Mouse (Mus musculus) limb, embryonic 12.5 days (tissue): ENCODE results near the gene Fam53a. TPM values are rescaled to one million over a fixed set of nuclear protein-coding genes. Genes with fewer than 3 reads are reported as not detected.

Experiments used
- ATAC-seq: fragments of 200-750 bp; cut with Nextera tagmentation; 2 replicates; pipeline ENCODE4 v1.8.0; 2017; ENCODE audit warnings: low read depth, moderate TSS enrichment; ENCODE audit not compliant: insufficient number of reproducible peaks, insufficient read depth, low FRiP score, low TSS enrichment
- H3K27ac ChIP-seq: fragments of 300-500 bp; sonication (generic); 2 replicates; pipeline ENCODE4 v1.5.1; 2016; ENCODE audit warnings: mild to moderate bottlenecking, moderate library complexity
- H3K27me3 ChIP-seq: fragments of 300-500 bp; sonication (generic); 2 replicates; pipeline ENCODE4 v1.6.1; 2016; ENCODE audit warnings: mild to moderate bottlenecking, moderate library complexity
- H3K36me3 ChIP-seq: fragments of 300-500 bp; sonication (generic); 2 replicates; pipeline ENCODE4 v1.6.1; 2016; ENCODE audit warnings: mild to moderate bottlenecking, moderate library complexity
- H3K4me1 ChIP-seq: fragments of 300-500 bp; sonication (generic); replicated peaks from 2 replicates; pipeline ENCODE4 v1.6.1; 2016
- H3K4me2 ChIP-seq: fragments of 300-500 bp; sonication (generic); 2 replicates; pipeline ENCODE4 v1.6.1; 2016; ENCODE audit warnings: mild to moderate bottlenecking, moderate library complexity
- H3K4me3 ChIP-seq: fragments of 300-500 bp; sonication (generic); replicated peaks from 2 replicates; pipeline ENCODE4 v1.5.1; 2016; ENCODE audit warnings: mild to moderate bottlenecking
- H3K9ac ChIP-seq: fragments of 300-500 bp; sonication (generic); replicated peaks from 2 replicates; pipeline ENCODE4 v1.6.1; 2016; ENCODE audit warnings: mild to moderate bottlenecking, moderate library complexity
- H3K9me3 ChIP-seq: fragments of 300-500 bp; sonication (generic); 2 replicates; pipeline ENCODE4 v1.6.1; 2016; ENCODE audit warnings: mild to moderate bottlenecking, moderate library complexity
- WGBS: fragments of 180-500 bp; shearing (Covaris S2); methylation state at CpG from one replicate; pipeline ENCODE4 v1.1.7; 2016; 5-methylcytosine and 5-hydroxymethylcytosine counted together
- polyA plus RNA-seq: library from polyadenylated mRNA; unstranded; fragments of >200 nt; fragmentation: Nextera tagmentation; extraction: Ambion mirVana; gene quantifications from 2 replicates; pipeline ENCODE4 v1.2.1, GENCODE M21; 2016

Gene Fam53a
- polyA plus RNA-seq, 1 experiment from 2014 or later: 78.8 TPM

DNA sequence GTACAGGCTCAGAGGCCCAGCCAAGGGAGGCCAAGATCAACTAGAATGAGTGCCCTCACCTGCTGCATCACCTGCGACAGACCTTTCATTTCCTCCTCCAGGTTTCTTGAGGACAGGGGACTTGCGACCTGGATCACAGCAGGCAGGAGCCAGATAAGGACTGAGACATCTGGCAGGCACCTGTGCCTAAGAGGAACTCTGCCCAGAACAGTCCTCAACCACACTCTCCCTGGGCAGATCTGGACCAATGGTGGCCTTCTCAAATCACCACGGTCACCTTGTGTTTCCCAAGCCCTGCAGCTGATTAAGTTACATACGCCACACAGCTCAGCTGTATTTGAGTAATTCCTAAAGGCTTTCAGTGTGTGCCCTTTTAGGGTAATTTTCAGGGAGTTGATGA lies 1.2 kb upstream of the Fam53a start:
- Histone ChIP-seq H3K4me3 (peak overlapping the region; percentile 87), H3K9me3 (no peaks in the 10 kb centered on the region), H3K4me2 (peak overlapping the region; percentile 76), H3K27ac (no peak overlapping the region; the same call in 1 of the 2 replicates), H3K36me3 (peaks cover 15% of the 10 kb centered on the region), H3K9ac (0 out of 2 replicates have a peak overlapping the region, but pooled peaks have one; percentile 61), H3K27me3 (no peaks in the 10 kb centered on the region), H3K4me1 (peaks cover 22% of the 10 kb centered on the region)
- ATAC-seq: no peak
- WGBS: 36% methylated on average over 4 of the region's 4 CpGs

DNA sequence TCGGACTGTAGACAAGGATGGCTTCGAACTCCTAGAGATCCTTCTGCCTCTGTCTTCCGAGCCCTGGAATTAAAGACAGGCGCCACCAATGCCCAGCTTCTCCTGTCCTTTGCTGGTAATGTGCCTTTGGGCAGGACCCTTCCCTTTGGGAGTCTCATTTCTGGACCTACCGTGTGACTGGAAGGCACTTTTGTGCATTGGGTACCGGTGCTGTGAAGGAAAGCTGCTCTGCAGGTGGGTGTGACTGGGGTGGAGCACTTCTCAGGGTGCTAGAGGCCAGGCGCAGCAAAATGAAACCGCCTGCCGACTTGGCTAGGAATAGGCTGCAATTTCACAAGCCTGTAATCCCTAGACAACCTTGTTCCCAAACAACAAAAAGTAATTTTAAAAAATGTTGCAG lies 626 bp upstream of the Fam53a start:
- no peaks in the 10 kb centered on the region for H3K27me3 ChIP-seq
- WGBS: 1% methylated on average over 9 of the region's 9 CpGs
- H3K27ac ChIP-seq: peak overlapping the region; percentile 64
- H3K36me3 ChIP-seq: peaks cover 13% of the 10 kb centered on the region
- no peak; the same call in 1 of the 2 replicates for ATAC-seq
- H3K4me1 ChIP-seq: peaks cover 22% of the 10 kb centered on the region
- peak overlapping the region; percentile 61 for H3K9ac ChIP-seq
- H3K4me3 ChIP-seq: peak overlapping the region; percentile 87
- H3K4me2 ChIP-seq: peak overlapping the region; percentile 76
- no peaks in the 10 kb centered on the region for H3K9me3 ChIP-seq

DNA sequence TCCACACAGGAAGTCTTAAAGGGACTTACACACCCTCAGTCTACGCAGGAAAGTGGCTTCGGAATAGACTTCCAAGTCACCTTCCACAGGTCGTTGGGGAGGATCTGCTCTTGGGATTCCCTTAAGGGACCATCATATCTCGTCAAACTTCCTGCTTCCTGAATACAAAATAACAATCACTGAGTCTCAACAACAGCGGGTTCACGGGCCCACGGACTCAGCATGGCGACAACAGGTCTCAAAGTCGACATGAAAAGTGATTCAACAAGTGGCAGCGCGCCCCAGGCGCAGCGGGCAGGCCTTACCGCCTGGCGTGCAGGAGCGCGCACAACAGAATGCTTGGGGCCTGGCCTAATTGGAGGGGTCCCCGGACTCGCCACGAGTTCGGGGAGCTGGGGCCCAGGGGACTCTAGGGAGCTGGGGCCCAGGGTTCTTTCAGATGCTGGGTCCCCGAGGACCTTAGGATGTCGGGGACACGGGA lies 575 bp downstream of the Fam53a start:
- WGBS: under 1% methylated on average over 24 of the region's 24 CpGs
- ATAC-seq: no peak

DNA sequence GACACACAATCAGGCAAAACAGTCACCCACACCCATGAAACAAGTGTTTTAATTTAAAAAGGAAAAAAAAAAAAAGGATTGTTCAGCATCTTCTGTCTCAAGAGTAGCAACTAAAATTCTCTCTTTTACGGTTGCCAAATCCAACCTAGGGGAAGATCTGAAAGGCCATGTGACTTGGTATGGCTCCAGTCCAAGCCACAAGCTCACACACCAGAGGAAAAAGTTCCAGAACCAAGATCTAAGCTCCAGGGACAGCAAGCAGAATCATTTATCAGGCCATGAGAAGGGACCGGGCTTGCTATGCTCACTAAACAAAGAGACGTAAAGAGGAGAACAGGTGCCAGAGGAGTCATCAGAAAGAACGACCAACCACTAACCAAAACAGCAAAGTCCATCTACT lies 1.5 kb downstream of the Fam53a start:
- 52% methylated on average over 4 of the region's 4 CpGs for WGBS
- H3K9me3 ChIP-seq: no peaks in the 10 kb centered on the region
- peaks cover 22% of the 10 kb centered on the region for H3K4me1 ChIP-seq
- H3K27me3 ChIP-seq: no peaks in the 10 kb centered on the region
- H3K9ac ChIP-seq: peak overlapping the region; percentile 40; the same call in 1 of the 2 replicates
- peak overlapping the region; percentile 87 for H3K4me3 ChIP-seq
- ATAC-seq: no peak
- peaks cover 12% of the 10 kb centered on the region; the same call in 1 of the 2 replicates for H3K36me3 ChIP-seq
- H3K4me2 ChIP-seq: peak overlapping the region; percentile 76
- no peak overlapping the region for H3K27ac ChIP-seq

More for the DNA sequence above, 575 bp downstream of the Fam53a start:
- Histone ChIP-seq H3K36me3 (peaks cover 7% of the 10 kb centered on the region; the same call in 1 of the 2 replicates), H3K9me3 (no peaks in the 10 kb centered on the region), H3K4me3 (peak overlapping the region; percentile 87), H3K9ac (peak overlapping the region; percentile 84), H3K4me1 (peaks cover 22% of the 10 kb centered on the region), H3K4me2 (peak overlapping the region; percentile 76), H3K27ac (peak overlapping the region; percentile 90), H3K27me3 (no peaks in the 10 kb centered on the region)

DNA sequence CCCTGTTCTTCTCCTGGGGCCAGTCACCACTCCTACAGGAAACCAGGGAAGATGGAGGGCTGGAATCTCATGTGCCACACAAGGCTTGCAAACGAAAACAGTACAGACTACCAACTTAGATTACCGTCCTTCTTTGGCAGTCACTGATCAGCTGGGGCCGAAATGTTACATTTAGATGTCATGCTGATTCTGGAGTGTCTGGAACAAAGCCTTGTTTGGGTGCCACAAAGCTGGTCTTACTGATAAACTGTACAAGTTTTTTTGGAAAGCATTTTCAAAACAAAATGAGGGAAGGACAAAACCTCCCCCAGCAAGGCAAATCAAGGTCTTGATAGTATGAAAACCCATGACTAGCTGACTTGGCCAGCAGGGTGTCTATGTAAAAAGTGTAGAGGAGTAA lies 5.7 kb downstream of the Fam53a start:
- ATAC-seq: no peak
- Histone ChIP-seq H3K4me1 (peaks cover 11% of the 10 kb centered on the region), H3K27ac (no peak overlapping the region), H3K27me3 (no peaks in the 10 kb centered on the region), H3K9ac (no peak overlapping the region), H3K36me3 (peaks cover 15% of the 10 kb centered on the region; the same call in 1 of the 2 replicates), H3K4me2 (no peak overlapping the region), H3K4me3 (no peak overlapping the region), H3K9me3 (no peaks in the 10 kb centered on the region)
- WGBS: 87% methylated on average over 3 of the region's 3 CpGs

DNA sequence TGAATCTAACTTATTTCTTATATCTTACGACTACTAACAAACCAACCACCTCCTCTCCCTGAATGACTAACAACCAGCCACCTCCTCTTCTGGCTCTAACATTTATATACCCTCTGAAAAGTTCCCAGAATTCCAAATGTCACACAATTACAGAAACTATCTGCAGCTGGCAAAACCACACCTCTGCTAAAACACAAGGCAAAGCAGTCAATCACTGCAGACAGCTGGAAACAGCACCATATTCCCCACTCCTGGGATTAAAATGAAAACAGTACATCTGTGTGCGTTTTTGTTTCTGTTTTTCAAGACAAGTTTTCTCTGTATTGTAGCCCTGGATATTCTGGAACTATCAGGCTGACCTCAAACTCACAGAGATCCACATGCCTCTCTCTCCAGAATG lies 6.8 kb downstream of the Fam53a start:
- 94% methylated on average over 2 of the region's 2 CpGs for WGBS
- Histone ChIP-seq H3K4me3 (no peak overlapping the region), H3K36me3 (peaks cover 15% of the 10 kb centered on the region; the same call in 1 of the 2 replicates), H3K4me1 (peaks cover 4% of the 10 kb centered on the region), H3K27me3 (no peaks in the 10 kb centered on the region), H3K9ac (no peak overlapping the region), H3K4me2 (no peak overlapping the region), H3K27ac (no peak overlapping the region), H3K9me3 (no peaks in the 10 kb centered on the region)
- no peak for ATAC-seq

DNA sequence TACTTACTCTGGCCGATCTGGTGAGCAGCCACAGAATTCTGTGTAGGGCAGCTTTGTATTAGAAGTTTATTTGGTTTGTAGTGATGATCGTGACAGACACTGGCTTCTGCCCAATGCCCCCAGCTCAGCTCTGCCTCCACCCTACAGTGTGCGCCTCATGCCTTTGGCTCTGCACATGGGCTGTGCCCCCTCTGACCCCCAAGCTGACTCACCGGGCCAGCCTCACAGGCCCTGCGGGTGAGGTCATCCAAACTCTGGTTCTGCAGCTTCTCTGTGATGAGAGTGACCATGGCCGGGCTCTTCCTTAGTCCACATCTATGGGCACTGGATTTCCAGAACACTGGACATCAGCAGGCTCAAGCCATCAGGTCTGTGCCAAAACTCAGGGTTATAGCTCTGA lies 15.0 kb downstream of the Fam53a start:
- ATAC-seq: no peak; the same call in 1 of the 2 replicates
- Histone ChIP-seq H3K4me3 (no peak overlapping the region), H3K27me3 (no peaks in the 10 kb centered on the region), H3K4me1 (no peaks in the 10 kb centered on the region), H3K27ac (no peak overlapping the region), H3K4me2 (no peak overlapping the region), H3K9me3 (no peaks in the 10 kb centered on the region), H3K36me3 (peaks cover 50% of the 10 kb centered on the region), H3K9ac (no peak overlapping the region)
- 95% methylated on average over 6 of the region's 6 CpGs for WGBS

DNA sequence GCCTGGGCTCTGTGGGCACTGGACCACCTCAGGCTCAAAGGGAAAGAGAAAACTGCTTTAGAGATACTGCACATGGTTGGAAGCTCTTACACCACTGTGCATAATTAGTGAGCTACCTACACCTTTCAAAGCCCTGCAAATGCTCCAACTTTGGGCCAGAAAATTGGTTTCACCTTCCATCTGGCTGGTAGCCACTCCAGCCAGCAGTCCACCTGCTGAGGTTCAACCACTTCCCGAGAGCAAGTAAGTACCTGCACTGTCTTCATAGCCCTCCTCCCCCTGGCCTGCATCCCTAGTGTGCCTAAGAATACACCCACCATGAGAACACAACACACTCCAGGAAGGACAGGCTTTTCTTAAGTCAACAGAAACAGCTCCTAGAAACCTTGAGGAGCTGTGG lies 17.6 kb downstream of the Fam53a start:
- H3K27me3 ChIP-seq: no peaks in the 10 kb centered on the region
- H3K4me1 ChIP-seq: no peaks in the 10 kb centered on the region
- 85% methylated on average over 1 of the region's 1 CpGs for WGBS
- H3K9ac ChIP-seq: no peak overlapping the region
- no peak overlapping the region for H3K4me3 ChIP-seq
- no peak overlapping the region for H3K4me2 ChIP-seq
- ATAC-seq: no peak
- no peak overlapping the region for H3K27ac ChIP-seq
- peaks cover 76% of the 10 kb centered on the region for H3K36me3 ChIP-seq
- H3K9me3 ChIP-seq: no peaks in the 10 kb centered on the region

DNA sequence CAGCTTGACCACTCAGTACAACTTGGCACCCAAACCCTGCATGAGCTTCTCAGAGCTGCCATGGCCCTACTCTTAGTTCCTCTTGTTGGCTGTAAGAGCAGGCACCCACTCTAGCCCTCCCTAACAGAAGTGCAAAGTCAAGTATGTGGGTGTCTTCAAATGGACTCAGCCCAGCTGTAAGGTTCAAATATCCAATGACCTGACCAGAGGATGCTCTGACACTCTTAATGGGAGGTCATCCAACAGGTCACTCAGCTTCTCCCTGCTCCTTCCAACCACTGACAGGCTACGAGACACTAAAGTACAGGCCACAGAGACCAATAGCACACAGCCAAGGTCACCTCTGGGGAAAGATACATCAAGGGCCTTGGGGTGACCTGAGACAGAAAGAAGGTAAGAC lies 20.2 kb downstream of the Fam53a start:
- WGBS: 97% methylated on average over 1 of the region's 1 CpGs
- Histone ChIP-seq H3K9me3 (no peaks in the 10 kb centered on the region), H3K4me1 (no peaks in the 10 kb centered on the region), H3K4me2 (no peak overlapping the region), H3K36me3 (peaks cover 87% of the 10 kb centered on the region), H3K4me3 (no peak overlapping the region), H3K27me3 (no peaks in the 10 kb centered on the region), H3K9ac (no peak overlapping the region), H3K27ac (no peak overlapping the region)
- ATAC-seq: no peak

DNA sequence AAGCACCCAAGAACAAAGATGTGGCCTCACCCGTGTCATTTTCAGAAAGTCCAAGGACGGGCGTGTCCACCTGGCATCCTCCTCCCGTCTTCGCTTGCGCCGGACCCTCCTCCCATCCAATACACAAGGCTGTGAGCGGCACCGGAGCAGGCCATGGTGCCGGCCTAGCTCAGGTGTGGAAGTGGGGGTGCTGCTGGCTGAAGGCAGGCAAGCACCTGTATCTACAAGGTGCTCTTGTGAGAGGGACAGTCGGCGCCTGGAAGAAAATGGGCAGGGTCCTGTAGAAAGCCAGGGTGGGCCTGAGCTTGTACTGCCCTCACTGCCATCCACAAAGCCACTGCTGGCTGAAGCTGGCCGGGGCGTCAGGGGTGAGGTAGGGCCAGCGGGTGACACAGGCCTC lies 22.0 kb downstream of the Fam53a start:
- H3K4me1 ChIP-seq: no peaks in the 10 kb centered on the region
- H3K9me3 ChIP-seq: no peaks in the 10 kb centered on the region
- H3K27me3 ChIP-seq: no peaks in the 10 kb centered on the region
- WGBS: 95% methylated on average over 15 of the region's 15 CpGs
- no peak for ATAC-seq
- peaks cover 89% of the 10 kb centered on the region for H3K36me3 ChIP-seq
- no peak overlapping the region for H3K4me2 ChIP-seq
- no peak overlapping the region for H3K27ac ChIP-seq
- H3K4me3 ChIP-seq: no peak overlapping the region
- no peak overlapping the region for H3K9ac ChIP-seq

DNA sequence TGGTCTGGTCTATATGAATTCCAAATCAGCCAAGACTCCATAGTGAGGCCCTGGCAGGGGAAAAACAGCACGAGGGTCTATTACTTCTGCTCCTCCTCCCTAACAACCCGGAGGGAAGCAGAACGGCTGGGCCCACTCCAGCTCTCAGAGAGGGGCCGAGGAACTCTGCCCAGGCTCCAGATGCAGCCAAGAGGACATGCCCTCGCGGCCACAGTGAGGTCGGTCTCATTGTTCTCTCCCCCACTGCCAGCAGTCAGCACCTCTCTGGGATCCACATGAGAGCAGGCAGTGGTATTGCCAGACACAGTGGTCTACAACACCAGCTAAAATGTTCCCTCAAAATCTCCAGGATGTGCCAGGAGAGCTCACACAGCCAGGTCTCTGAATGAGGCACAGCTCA lies 22.8 kb downstream of the Fam53a start:
- peaks cover 88% of the 10 kb centered on the region for H3K36me3 ChIP-seq
- H3K4me2 ChIP-seq: no peak overlapping the region
- ATAC-seq: no peak
- no peaks in the 10 kb centered on the region for H3K4me1 ChIP-seq
- H3K4me3 ChIP-seq: no peak overlapping the region
- H3K27ac ChIP-seq: no peak overlapping the region
- no peaks in the 10 kb centered on the region for H3K27me3 ChIP-seq
- 83% methylated on average over 7 of the region's 7 CpGs for WGBS
- no peak overlapping the region for H3K9ac ChIP-seq
- no peaks in the 10 kb centered on the region for H3K9me3 ChIP-seq

DNA sequence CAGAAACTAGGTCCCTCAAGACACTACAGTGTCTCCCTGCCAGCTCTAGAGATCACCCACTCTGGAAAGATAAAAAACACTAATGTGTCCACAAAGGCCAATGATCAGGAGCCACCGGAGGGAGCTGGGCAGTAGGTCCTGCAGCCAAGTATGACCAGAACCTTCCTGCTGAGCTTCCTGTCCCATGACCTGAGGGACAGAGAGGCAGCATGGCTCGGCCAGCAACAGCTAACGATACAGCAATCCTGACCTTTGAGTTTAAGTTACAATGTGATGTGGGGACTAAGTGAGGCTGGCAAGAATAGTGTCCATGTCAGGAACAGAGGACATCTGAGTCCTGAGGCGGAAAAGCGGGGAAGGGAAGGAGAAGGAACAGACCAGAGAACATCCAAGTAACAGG lies 24.1 kb downstream of the Fam53a start:
- Histone ChIP-seq H3K27ac (no peak overlapping the region), H3K36me3 (peaks cover 93% of the 10 kb centered on the region), H3K4me2 (no peak overlapping the region), H3K4me3 (no peak overlapping the region), H3K4me1 (no peaks in the 10 kb centered on the region), H3K9me3 (no peaks in the 10 kb centered on the region), H3K27me3 (no peaks in the 10 kb centered on the region), H3K9ac (no peak overlapping the region)
- no peak for ATAC-seq
- WGBS: 79% methylated on average over 5 of the region's 5 CpGs
